Mouse (Mus musculus): ENCODE results near the gene Abcc3.
A peak's percentile ranks its signal among the peaks of the same experiment; 100 is the strongest.

The Abcc3 gene

GRCm38 (mm10) chr11:94392672-94393109, at the start of gene Abcc3:
Gene Abcc3 (minus strand): TSS chr11:94392997.
- no peak for DNase-seq (ENCODE audit: low read depth, low spot score)

GRCm38 (mm10) chr11:94441752-94442151, 49.0 kb upstream of the Abcc3 start:
- no peak for DNase-seq (ENCODE audit: low read depth, low spot score)

- DNase-seq (ENCODE audit: low read depth, low spot score) = no peak
Measured at GRCm38 (mm10) chr11:94441122-94441521, 48.3 kb upstream of the Abcc3 start.

- no peak for DNase-seq (ENCODE audit: low read depth, low spot score)
Measured at GRCm38 (mm10) chr11:94440421-94440820, 47.6 kb upstream of the Abcc3 start.

GRCm38 (mm10) chr11:94429011-94429651, 36.3 kb upstream of the Abcc3 start:
- peak; percentile 9 for DNase-seq (ENCODE audit: low read depth, low spot score)

- DNase-seq (ENCODE audit: low read depth, low spot score) = peak; percentile 67
Measured at GRCm38 (mm10) chr11:94428091-94428835, 35.5 kb upstream of the Abcc3 start.

GRCm38 (mm10) chr11:94425656-94426055, 32.9 kb upstream of the Abcc3 start:
- DNase-seq (ENCODE audit: low read depth, low spot score) = no peak

GRCm38 (mm10) chr11:94425215-94425614, 32.4 kb upstream of the Abcc3 start:
- DNase-seq (ENCODE audit: low read depth, low spot score) = no peak

- DNase-seq (ENCODE audit: low read depth, low spot score) = no peak
Measured at GRCm38 (mm10) chr11:94424380-94424779, 31.6 kb upstream of the Abcc3 start.

GRCm38 (mm10) chr11:94423855-94424254, 31.1 kb upstream of the Abcc3 start:
- no peak for DNase-seq (ENCODE audit: low read depth, low spot score)

GRCm38 (mm10) chr11:94420991-94421390, 28.2 kb upstream of the Abcc3 start:
- DNase-seq (ENCODE audit: low read depth, low spot score) = no peak

GRCm38 (mm10) chr11:94420325-94420724, 27.5 kb upstream of the Abcc3 start:
- peak; percentile 43 for DNase-seq (ENCODE audit: low read depth, low spot score)

- DNase-seq (ENCODE audit: low read depth, low spot score) = no peak
Measured at GRCm38 (mm10) chr11:94419004-94419727, 26.4 kb upstream of the Abcc3 start.

GRCm38 (mm10) chr11:94414042-94414441, 21.2 kb upstream of the Abcc3 start:
- no peak for DNase-seq (ENCODE audit: low read depth, low spot score)

- no peak for DNase-seq (ENCODE audit: low read depth, low spot score)
Measured at GRCm38 (mm10) chr11:94413516-94413915, 20.7 kb upstream of the Abcc3 start.

- no peak for DNase-seq (ENCODE audit: low read depth, low spot score)
Measured at GRCm38 (mm10) chr11:94412998-94413469, 20.2 kb upstream of the Abcc3 start.

- no peak for DNase-seq (ENCODE audit: low read depth, low spot score)
Measured at GRCm38 (mm10) chr11:94412562-94412961, 19.8 kb upstream of the Abcc3 start.

- no peak for DNase-seq (ENCODE audit: low read depth, low spot score)
Measured at GRCm38 (mm10) chr11:94407803-94408321, 15.1 kb upstream of the Abcc3 start.

GRCm38 (mm10) chr11:94405348-94405747, 12.6 kb upstream of the Abcc3 start:
- DNase-seq (ENCODE audit: low read depth, low spot score) = no peak

- DNase-seq (ENCODE audit: low read depth, low spot score) = peak; percentile 83
Measured at GRCm38 (mm10) chr11:94404641-94405260, 12.0 kb upstream of the Abcc3 start.

GRCm38 (mm10) chr11:94404178-94404577, 11.4 kb upstream of the Abcc3 start:
- DNase-seq (ENCODE audit: low read depth, low spot score) = no peak

- no peak for DNase-seq (ENCODE audit: low read depth, low spot score)
Measured at GRCm38 (mm10) chr11:94403757-94404156, 11.0 kb upstream of the Abcc3 start.
